Mouse (Mus musculus) heart, adult 2 months (tissue): ENCODE measurements around the gene Zdhhc16.

Experiments
- CTCF ChIP-seq: fragments of 200-600 bp; IDR thresholded peaks from 2 replicates; pipeline ENCODE4 v1.8.1; 2022; ENCODE audit warnings: antibody characterized with exemption, mild to moderate bottlenecking, moderate library complexity
- POLR2A ChIP-seq: fragments of 200-500 bp; IDR thresholded peaks from 2 replicates; pipeline ENCODE4 v1.6.1; 2011; ENCODE audit warnings: mild to moderate bottlenecking, low read depth, low read length, control low read depth; ENCODE audit not compliant: insufficient read depth

DNA sequence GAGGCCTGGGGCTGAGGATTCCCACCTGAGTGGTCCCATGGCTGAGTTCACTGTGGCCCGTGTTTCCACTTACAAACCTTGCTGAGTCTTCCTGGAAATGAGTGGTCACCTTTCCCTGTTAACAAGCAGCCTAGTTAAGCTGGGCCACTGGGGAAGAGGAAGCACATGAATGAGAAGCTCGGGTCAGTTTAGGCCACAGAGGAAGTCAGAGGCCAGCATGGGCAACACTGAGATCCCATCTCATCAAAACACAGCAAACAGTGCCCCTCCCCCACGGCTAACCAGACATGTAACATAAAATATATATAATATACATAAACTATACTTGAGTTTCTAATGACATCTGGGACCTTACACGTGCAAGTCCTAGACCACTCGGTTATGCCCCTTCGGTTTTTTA lies 56.5 kb downstream of the Zdhhc16 start:
- TF ChIP-seq CTCF = no peak
- TF ChIP-seq POLR2A = no peak
